Mouse (Mus musculus) megakaryocyte, embryonic 14.5 days (primary cell): ENCODE measurements at regions not wholly inside any gene's neighbourhood (a gene's known extent, or its start where the extent isn't known, plus 50 kb on each side); places are given as distances from the start of the nearest gene placed in this dataset.

Experiments used
- FLI1 ChIP-seq: IDR thresholded peaks from 2 replicates; pipeline ENCODE4 v1.6.1; 2012; ENCODE audit warnings: low read length, inconsistent platforms, mixed read lengths
- GATA1 ChIP-seq: IDR thresholded peaks from 3 replicates; pipeline ENCODE4 v1.6.1; 2012; ENCODE audit warnings: mixed read lengths, low read length, inconsistent platforms, borderline replicate concordance

- TF ChIP-seq GATA1 (no peak), FLI1 (no peak)
These were observed 151.0 kb downstream of the Plekhb2 start for GRCm38 (mm10) chr1:35000801-35001200.
